Mouse (Mus musculus): ENCODE data around the gene Htra2. TPM values are rescaled to one million over a fixed set of nuclear protein-coding genes. Genes with fewer than 3 reads are reported as not detected.

Htra2 gene
- total RNA-seq, 1 experiment from 2014 or later: 59.1 TPM

DNA sequence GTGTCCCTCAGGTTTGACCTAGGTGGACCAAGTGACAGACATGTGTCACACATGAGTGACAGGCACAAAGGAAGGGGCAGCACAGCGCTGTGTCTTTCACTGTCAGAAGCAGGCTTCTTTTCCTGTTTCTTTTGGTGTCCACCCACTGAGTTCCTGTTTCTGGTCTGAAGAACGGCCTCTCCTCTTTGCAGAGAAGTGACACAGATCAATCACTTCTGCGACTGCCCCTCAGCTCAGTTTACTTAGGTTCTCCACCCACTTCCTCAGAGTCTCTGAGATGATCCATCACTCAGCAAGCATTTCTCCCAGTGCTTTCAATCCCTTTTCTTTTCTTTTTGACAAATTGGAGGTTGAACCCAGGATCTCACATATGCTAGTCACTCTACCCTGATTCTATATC is 46.4 kb downstream of the Htra2 start:
- no peak for DNase-seq

DNA sequence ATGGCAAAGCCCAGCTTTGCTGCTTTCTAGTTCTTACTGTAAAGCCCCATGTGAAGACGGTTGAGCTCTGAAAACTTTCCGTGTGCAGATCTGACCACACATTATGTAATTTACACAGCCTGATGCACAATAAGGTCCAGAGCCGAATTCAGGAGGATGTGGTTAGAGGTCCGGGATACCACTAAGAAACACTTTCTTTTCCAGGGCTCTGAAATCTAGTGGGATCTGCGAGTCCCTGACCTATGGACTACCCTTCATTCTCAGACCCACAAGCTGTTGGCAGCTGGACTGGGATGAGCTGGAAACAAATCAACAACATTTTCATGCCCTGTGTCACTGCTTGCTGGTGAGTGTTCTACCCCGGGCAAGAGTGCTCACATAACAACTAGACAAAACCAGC is 49.0 kb downstream of the Htra2 start:
- DNase-seq: no peak

GRCm38 (mm10) chr6:83005444-83006011 is 49.5 kb downstream of the Htra2 start:
- DNase-seq: no peak

DNA sequence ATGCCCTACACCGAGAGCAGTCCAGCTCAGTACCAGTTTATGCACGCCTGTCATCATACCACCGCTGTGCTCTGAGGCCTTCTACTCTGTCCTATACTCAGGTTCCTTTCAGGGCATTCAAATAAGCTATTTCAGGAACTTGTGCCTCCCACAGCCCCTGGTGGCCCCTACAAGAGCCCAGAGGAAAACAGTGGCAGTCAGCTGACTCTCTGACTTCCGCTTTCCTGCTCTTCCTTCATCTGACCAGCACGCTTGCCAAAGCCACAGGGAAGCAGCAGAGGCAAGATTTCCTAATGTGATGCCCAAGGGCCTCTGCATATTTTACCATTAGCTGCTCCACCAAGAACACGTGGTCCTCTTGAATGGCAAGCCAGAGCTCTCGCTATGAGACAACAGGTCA is 50.2 kb downstream of the Htra2 start:
- DNase-seq: no peak

DNA sequence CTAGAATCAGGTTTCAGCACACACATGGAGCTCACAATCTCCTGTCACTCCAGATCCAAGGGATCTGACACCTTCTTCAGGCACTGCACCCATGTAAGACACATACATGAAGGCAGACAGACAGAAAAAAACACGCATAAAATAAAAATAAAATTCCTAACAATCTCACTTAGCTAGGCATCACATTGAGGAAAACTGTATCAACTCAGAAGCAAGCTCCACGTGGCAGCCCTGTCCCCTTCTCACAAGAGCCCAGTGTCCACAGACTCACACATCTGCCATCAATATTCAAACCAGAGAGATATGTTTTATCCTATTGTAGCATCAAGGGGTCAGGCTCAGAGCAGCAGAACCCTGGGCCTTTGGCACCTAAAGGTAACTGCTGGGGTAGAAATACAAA is 50.8 kb downstream of the Htra2 start:
- DNase-seq: no peak

- DNase-seq: no peak
Observed at GRCm38 (mm10) chr6:83003850-83004249, 51.2 kb downstream of the Htra2 start.

DNA sequence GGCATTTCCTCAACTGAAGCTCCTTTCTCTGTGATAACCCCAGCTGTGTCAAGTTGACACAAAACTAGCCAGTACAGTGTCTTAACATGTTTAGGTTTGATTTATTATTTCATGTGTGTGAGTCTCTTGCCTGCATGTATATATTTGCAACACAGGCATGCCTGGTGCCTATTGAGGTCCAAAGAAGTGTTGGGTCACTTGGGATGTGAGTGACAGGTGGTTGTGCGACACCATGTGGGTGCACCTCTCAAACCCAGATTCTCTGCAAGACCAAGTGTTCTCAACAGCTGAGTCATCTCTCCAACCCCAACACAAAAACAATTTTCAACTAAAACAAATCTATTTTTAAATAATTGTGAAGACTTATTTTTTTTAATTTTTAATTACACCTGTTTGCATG is 52.0 kb downstream of the Htra2 start:
- DNase-seq: no peak

Small RNA genes within 50 kb of the gene (microRNA-seq; reads per million reads assigned to microRNA genes)
- gene Mir3470a (0 reads per million in 2 experiments), gene Mir7040 (0 to 0.34 reads per million in 2 experiments)

Other genes starting within 250 kb of the Htra2 start
- 1.00 and 1.4 TPM in 2 replicates for gene Sema4f, start 115.5 kb downstream of the Htra2 start, total RNA-seq (2021)
- gene M1ap, start 108.4 kb downstream of the Htra2 start, total RNA-seq (2021): not detected in 2 replicates
- 10.1 and 15.9 TPM in 2 replicates for gene Dok1, start 21.8 kb downstream of the Htra2 start, total RNA-seq (2021)
- gene Loxl3, start 21.1 kb downstream of the Htra2 start, total RNA-seq (2021): 2.3 and 2.5 TPM in 2 replicates
- gene Aup1, start 752 bp downstream of the Htra2 start, total RNA-seq (2021): 214 TPM in 2 replicates
- 4.0 and 4.4 TPM in 2 replicates for gene Dqx1, start 2.6 kb upstream of the Htra2 start, total RNA-seq (2021)
- 14.0 and 14.2 TPM in 2 replicates for gene Tlx2, start 15.0 kb upstream of the Htra2 start, total RNA-seq (2021)
- gene Pcgf1, start 22.6 kb upstream of the Htra2 start, total RNA-seq (2021): 61.8 and 64.2 TPM in 2 replicates
- gene Lbx2, start 31.1 kb upstream of the Htra2 start, total RNA-seq (2021): 11.6 and 22.8 TPM in 2 replicates
- gene Ccdc142, start 46.3 kb upstream of the Htra2 start, total RNA-seq (2021): 10.3 and 10.4 TPM in 2 replicates
- 10.6 and 12.1 TPM in 2 replicates for gene Gm42688, start 46.3 kb upstream of the Htra2 start, total RNA-seq (2021)
- 92.9 and 112 TPM in 2 replicates for gene Mrpl53, start 53.8 kb upstream of the Htra2 start, total RNA-seq (2021)
- 76.1 and 82.2 TPM in 2 replicates for gene Mogs, start 60.2 kb upstream of the Htra2 start, total RNA-seq (2021)
- gene Wbp1, start 66.3 kb upstream of the Htra2 start, total RNA-seq (2021): 92.3 and 118 TPM in 2 replicates
- 24.3 and 31.3 TPM in 2 replicates for gene Ino80b, start 70.2 kb upstream of the Htra2 start, total RNA-seq (2021)
- 17.6 and 22.6 TPM in 2 replicates for gene Rtkn, start 80.2 kb upstream of the Htra2 start, total RNA-seq (2021)
- 1.2 and 5.1 TPM in 2 replicates for gene Wdr54, start 101.1 kb upstream of the Htra2 start, total RNA-seq (2021)
- 0.61 and 1.2 TPM in 2 replicates for gene 1700003E16Rik, start 101.1 kb upstream of the Htra2 start, total RNA-seq (2021)
- 138 and 172 TPM in 2 replicates for gene Dctn1, start 110.6 kb upstream of the Htra2 start, total RNA-seq (2021)
- gene Slc4a5, start 164.6 kb upstream of the Htra2 start, total RNA-seq (2021): 0.12 TPM in 1 of 2 replicates, not detected in the other

Data from adrenal gland, postnatal 25 days (tissue).